Mouse (Mus musculus): ENCODE measurements around the gene Ppp3cb. TPM values are rescaled to one million over a fixed set of nuclear protein-coding genes. Genes with fewer than 3 reads are reported as not detected.

Gene Ppp3cb
- polyA plus RNA-seq, 1 experiment = 198 TPM

DNA sequence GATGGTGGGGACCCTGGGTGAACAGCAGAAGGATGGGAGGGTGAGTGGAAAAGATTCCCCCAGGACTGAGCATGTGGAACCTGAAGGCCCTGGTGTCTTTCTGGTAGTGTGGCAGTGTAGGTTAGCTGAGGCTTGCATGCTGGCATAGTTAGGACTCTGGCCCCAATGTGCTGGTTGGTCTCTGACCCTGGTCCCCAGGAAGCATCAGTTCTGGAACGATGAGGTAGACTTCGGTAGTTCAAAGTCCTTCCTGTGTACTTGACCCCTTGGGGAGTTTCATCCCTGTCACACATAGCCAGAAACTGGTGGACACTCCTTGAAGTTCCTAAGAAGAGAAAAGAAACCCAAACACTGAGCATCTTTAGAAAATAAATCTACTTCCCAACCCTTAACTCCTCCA is 3.8 kb upstream of the Ppp3cb start:
- no peak for TF ChIP-seq POLR2A (IDR thresholded peaks at IDR 0.05; ENCODE audit: insufficient read depth, low read depth, low read length)
- no peak for TF ChIP-seq CTCF (IDR thresholded peaks at IDR 0.05; ENCODE audit: insufficient read depth, low read depth, low read length)
- no peak overlapping the region for H3K4me3 ChIP-seq (ENCODE audit: insufficient read depth, low read depth, low read length)
- H3K4me1 ChIP-seq (ENCODE audit: control insufficient read depth, insufficient read depth, low read length) = no peaks in the 10 kb centered on the region
- H3K27ac ChIP-seq (ENCODE audit: insufficient read depth, low read depth, low read length) = no peak overlapping the region
- WGBS = 83% methylated on average over 2 of the region's 2 CpGs

GRCm38 (mm10) chr14:20545529-20546331 is 643 bp downstream of the Ppp3cb start:
- peak overlapping the region; percentile 82 for H3K4me3 ChIP-seq (ENCODE audit: insufficient read depth, low read depth, low read length)
- under 1% methylated on average over 67 of the region's 67 CpGs for WGBS
- TF ChIP-seq POLR2A (IDR thresholded peaks at IDR 0.05; ENCODE audit: insufficient read depth, low read depth, low read length) (no peak; the same call in 1 of the 2 replicates), CTCF (IDR thresholded peaks at IDR 0.05; ENCODE audit: insufficient read depth, low read depth, low read length) (no peak)
- H3K4me1 ChIP-seq (ENCODE audit: control insufficient read depth, insufficient read depth, low read length) = no peaks in the 10 kb centered on the region
- H3K27ac ChIP-seq (ENCODE audit: insufficient read depth, low read depth, low read length) = peak overlapping the region; percentile 65

- Histone ChIP-seq H3K4me1 (ENCODE audit: control insufficient read depth, insufficient read depth, low read length) (no peaks in the 10 kb centered on the region), H3K27ac (ENCODE audit: insufficient read depth, low read depth, low read length) (no peak overlapping the region), H3K4me3 (ENCODE audit: insufficient read depth, low read depth, low read length) (no peak overlapping the region)
- TF ChIP-seq POLR2A (IDR thresholded peaks at IDR 0.05; ENCODE audit: insufficient read depth, low read depth, low read length) (no peak), CTCF (IDR thresholded peaks at IDR 0.05; ENCODE audit: insufficient read depth, low read depth, low read length) (no peak)
- 60% methylated on average over 7 of the region's 7 CpGs for WGBS
Observed at GRCm38 (mm10) chr14:20544467-20545411, 1.6 kb downstream of the Ppp3cb start.

- Histone ChIP-seq H3K4me3 (ENCODE audit: insufficient read depth, low read depth, low read length) (no peak overlapping the region), H3K27ac (ENCODE audit: insufficient read depth, low read depth, low read length) (no peak overlapping the region), H3K4me1 (ENCODE audit: control insufficient read depth, insufficient read depth, low read length) (no peaks in the 10 kb centered on the region)
- 93% methylated on average over 4 of the region's 4 CpGs for WGBS
- TF ChIP-seq POLR2A (IDR thresholded peaks at IDR 0.05; ENCODE audit: insufficient read depth, low read depth, low read length) (no peak), CTCF (IDR thresholded peaks at IDR 0.05; ENCODE audit: insufficient read depth, low read depth, low read length) (no peak)
Observed at GRCm38 (mm10) chr14:20529643-20530042, 16.7 kb downstream of the Ppp3cb start.

DNA sequence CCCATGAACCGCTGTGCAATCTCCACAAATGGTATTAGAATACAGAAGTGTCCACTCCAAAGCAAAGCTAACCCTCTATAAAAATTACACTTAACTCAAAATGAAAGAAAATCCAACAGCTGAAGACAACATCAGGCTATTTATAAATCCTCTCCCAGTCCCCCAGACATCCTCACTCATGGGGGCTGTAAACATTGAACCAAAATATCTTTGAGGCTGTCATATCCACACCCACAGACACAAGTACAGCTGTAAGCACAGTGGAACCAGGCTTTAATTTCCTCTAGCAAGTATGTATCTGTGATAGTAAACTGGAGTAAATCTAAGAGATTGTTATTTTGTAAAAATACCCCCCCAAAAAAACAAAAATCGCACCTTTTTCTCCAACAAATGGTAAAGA is 26.2 kb downstream of the Ppp3cb start:
- WGBS = 62% methylated on average over 2 of the region's 2 CpGs

DNA sequence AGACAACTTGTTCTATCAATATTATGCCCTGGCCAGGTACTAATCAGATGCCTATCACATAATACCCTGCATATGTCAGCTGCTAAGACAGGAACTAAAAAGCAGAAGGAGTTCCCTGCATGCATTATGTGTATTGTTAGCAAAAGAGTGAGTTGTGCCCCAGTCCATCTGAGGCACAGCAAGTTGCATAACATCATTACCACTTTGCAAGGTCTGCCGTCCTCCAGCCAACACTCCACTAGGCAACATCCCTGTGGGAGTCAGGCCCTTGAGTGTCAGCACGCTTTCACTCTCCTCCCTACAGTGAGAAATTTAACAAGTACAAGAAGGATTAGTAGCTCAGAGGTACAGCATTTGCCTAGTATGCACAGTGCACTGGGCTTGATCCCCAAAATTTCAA is 37.9 kb downstream of the Ppp3cb start:
- WGBS = 50% methylated on average over 2 of the region's 2 CpGs
- Histone ChIP-seq H3K27ac (ENCODE audit: insufficient read depth, low read depth, low read length) (no peak overlapping the region), H3K4me1 (ENCODE audit: control insufficient read depth, insufficient read depth, low read length) (no peaks in the 10 kb centered on the region), H3K4me3 (ENCODE audit: insufficient read depth, low read depth, low read length) (no peak overlapping the region)
- no peak for TF ChIP-seq CTCF (IDR thresholded peaks at IDR 0.05; ENCODE audit: insufficient read depth, low read depth, low read length)
- no peak for TF ChIP-seq POLR2A (IDR thresholded peaks at IDR 0.05; ENCODE audit: insufficient read depth, low read depth, low read length)

More for the DNA sequence above, 26.2 kb downstream of the Ppp3cb start:
- no peak overlapping the region for H3K27ac ChIP-seq (ENCODE audit: insufficient read depth, low read depth, low read length)
- H3K4me3 ChIP-seq (ENCODE audit: insufficient read depth, low read depth, low read length) = no peak overlapping the region
- H3K4me1 ChIP-seq (ENCODE audit: control insufficient read depth, insufficient read depth, low read length) = no peaks in the 10 kb centered on the region
- no peak for TF ChIP-seq POLR2A (IDR thresholded peaks at IDR 0.05; ENCODE audit: insufficient read depth, low read depth, low read length)
- no peak for TF ChIP-seq CTCF (IDR thresholded peaks at IDR 0.05; ENCODE audit: insufficient read depth, low read depth, low read length)

- 91% methylated on average over 10 of the region's 10 CpGs for WGBS
- no peak for TF ChIP-seq CTCF (IDR thresholded peaks at IDR 0.05; ENCODE audit: insufficient read depth, low read depth, low read length)
- TF ChIP-seq POLR2A (IDR thresholded peaks at IDR 0.05; ENCODE audit: insufficient read depth, low read depth, low read length) = no peak
- H3K27ac ChIP-seq (ENCODE audit: insufficient read depth, low read depth, low read length) = no peak overlapping the region
- no peaks in the 10 kb centered on the region for H3K4me1 ChIP-seq (ENCODE audit: control insufficient read depth, insufficient read depth, low read length)
- no peak overlapping the region for H3K4me3 ChIP-seq (ENCODE audit: insufficient read depth, low read depth, low read length)
Observed at GRCm38 (mm10) chr14:20502966-20503365, 43.4 kb downstream of the Ppp3cb start.

GRCm38 (mm10) chr14:20499982-20500381 is 46.4 kb downstream of the Ppp3cb start:
- no peak overlapping the region for H3K27ac ChIP-seq (ENCODE audit: insufficient read depth, low read depth, low read length)
- TF ChIP-seq CTCF (IDR thresholded peaks at IDR 0.05; ENCODE audit: insufficient read depth, low read depth, low read length) (no peak), POLR2A (IDR thresholded peaks at IDR 0.05; ENCODE audit: insufficient read depth, low read depth, low read length) (no peak)
- 93% methylated on average over 3 of the region's 3 CpGs for WGBS
- no peaks in the 10 kb centered on the region for H3K4me1 ChIP-seq (ENCODE audit: control insufficient read depth, insufficient read depth, low read length)
- H3K4me3 ChIP-seq (ENCODE audit: insufficient read depth, low read depth, low read length) = no peak overlapping the region

- no peak for TF ChIP-seq POLR2A (IDR thresholded peaks at IDR 0.05; ENCODE audit: insufficient read depth, low read depth, low read length)
- no peak for TF ChIP-seq CTCF (IDR thresholded peaks at IDR 0.05; ENCODE audit: insufficient read depth, low read depth, low read length)
- Histone ChIP-seq H3K4me3 (ENCODE audit: insufficient read depth, low read depth, low read length) (no peak within 1 kb of the TSS), H3K27ac (ENCODE audit: insufficient read depth, low read depth, low read length) (no peak within 1 kb of the TSS), H3K4me1 (ENCODE audit: control insufficient read depth, insufficient read depth, low read length) (no peaks in the 10 kb centered on the region)
- 59% methylated on average over 2 of the region's 2 CpGs for WGBS
Observed at GRCm38 (mm10) chr14:20496603-20497002, 49.8 kb downstream of the Ppp3cb start, which contains the start of gene Mss51. Gene Mss51 (minus strand): TSS chr14:20496901.
